Mouse (Mus musculus): Measurements from ENCODE around the gene Prss29. TPM values are rescaled to one million over a fixed set of nuclear protein-coding genes. Genes with fewer than 3 reads are reported as not detected.

Gene Prss29
- polyA plus RNA-seq, 1 experiment from 2014 or later = not detected

DNA sequence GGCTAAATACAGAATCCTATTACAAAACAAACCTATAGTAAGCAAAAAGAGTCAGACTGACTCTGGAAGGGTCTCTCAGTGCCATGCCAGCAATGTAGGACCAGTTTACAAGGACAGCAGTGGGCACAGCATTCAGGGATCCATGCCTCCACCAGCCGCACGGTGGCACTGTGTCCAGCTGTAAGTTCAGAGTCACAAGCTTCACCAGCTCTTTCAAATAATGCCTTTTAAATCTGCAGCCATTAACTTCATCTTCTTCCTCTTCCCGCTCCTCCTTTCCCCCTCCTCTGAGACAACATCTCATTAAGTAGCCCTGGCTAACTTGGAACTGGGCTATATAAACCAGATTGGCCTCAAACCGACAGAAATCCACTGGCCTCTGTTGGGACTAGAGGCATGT, 29.6 kb upstream of the Prss29 start:
- H3K27me3 ChIP-seq (ENCODE audit: insufficient read depth, low read length) = no peaks in the 10 kb centered on the region
- H3K4me2 ChIP-seq (replicated peaks; ENCODE audit: low read depth, low read length) = no peak overlapping the region
- 15% methylated on average over 4 of the region's 4 CpGs for WGBS
- no peak overlapping the region for H3K9ac ChIP-seq (replicated peaks; ENCODE audit: low read length)
- H3K9me3 ChIP-seq (ENCODE audit: low read length) = no peaks in the 10 kb centered on the region
- H3K4me1 ChIP-seq (ENCODE audit: insufficient read depth, low read length) = no peaks in the 10 kb centered on the region
- H3K36me3 ChIP-seq (ENCODE audit: insufficient read depth, low read length) = no peaks in the 10 kb centered on the region
- no peak overlapping the region for H3K27ac ChIP-seq (ENCODE audit: low read length)
- ATAC-seq (ENCODE audit: low FRiP score, low TSS enrichment) = no peak
- no peak overlapping the region for H3K4me3 ChIP-seq (ENCODE audit: low read length)

DNA sequence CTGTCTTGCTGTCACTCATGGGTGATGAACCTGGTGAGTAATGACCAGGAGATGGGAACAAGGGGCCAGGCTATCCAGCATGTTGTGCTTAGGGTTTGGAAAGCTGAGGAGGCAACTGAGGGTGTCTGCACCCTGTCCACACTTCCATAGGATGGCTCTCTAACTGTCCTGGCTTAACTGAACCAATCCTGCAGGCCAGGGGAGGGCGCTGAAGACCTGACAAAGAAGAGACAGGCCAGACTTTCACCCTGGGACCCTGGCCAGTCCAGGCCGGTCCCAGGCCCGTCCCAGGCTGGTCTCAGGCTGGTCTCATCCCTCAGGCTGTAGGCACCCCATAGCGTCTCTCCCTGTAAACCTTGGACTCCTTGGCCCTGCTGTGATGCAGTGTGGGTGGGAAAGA, 28.0 kb upstream of the Prss29 start:
- no peak for ATAC-seq (ENCODE audit: low FRiP score, low TSS enrichment)
- no peak overlapping the region for H3K4me3 ChIP-seq (ENCODE audit: low read length)

DNA sequence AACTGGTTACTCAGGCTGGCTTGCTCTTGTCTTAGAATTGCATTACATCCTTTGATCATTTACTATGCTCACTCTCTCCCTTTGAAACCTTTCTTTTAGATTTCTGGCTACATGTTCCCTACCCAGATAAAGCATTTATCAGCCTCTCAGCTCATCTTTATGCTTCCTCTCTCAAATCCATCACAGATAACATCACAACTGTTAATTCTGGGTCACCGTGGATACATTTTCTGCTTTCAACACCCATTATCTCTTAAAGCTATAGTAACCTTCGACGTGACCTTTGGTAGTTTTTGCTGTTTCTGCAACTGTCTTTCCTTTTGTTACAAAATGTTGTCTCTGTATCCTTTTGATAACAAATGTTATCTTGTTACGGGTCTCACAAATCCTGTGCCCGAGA, 25.0 kb upstream of the Prss29 start:
- Histone ChIP-seq H3K4me2 (replicated peaks; ENCODE audit: low read depth, low read length) (no peak overlapping the region), H3K27me3 (ENCODE audit: insufficient read depth, low read length) (no peaks in the 10 kb centered on the region), H3K4me3 (ENCODE audit: low read length) (no peak overlapping the region), H3K36me3 (ENCODE audit: insufficient read depth, low read length) (no peaks in the 10 kb centered on the region), H3K9ac (replicated peaks; ENCODE audit: low read length) (no peak overlapping the region), H3K4me1 (ENCODE audit: insufficient read depth, low read length) (no peaks in the 10 kb centered on the region), H3K9me3 (ENCODE audit: low read length) (no peaks in the 10 kb centered on the region), H3K27ac (ENCODE audit: low read length) (no peak overlapping the region)
- ATAC-seq (ENCODE audit: low FRiP score, low TSS enrichment) = no peak
- 78% methylated on average over 5 of the region's 5 CpGs for WGBS

More for the DNA sequence above, 28.0 kb upstream of the Prss29 start:
- H3K9ac ChIP-seq (replicated peaks; ENCODE audit: low read length) = no peak overlapping the region
- no peaks in the 10 kb centered on the region for H3K9me3 ChIP-seq (ENCODE audit: low read length)
- no peaks in the 10 kb centered on the region for H3K27me3 ChIP-seq (ENCODE audit: insufficient read depth, low read length)
- WGBS = 42% methylated on average over 4 of the region's 4 CpGs
- H3K36me3 ChIP-seq (ENCODE audit: insufficient read depth, low read length) = no peaks in the 10 kb centered on the region
- no peak overlapping the region for H3K27ac ChIP-seq (ENCODE audit: low read length)
- no peaks in the 10 kb centered on the region for H3K4me1 ChIP-seq (ENCODE audit: insufficient read depth, low read length)
- no peak overlapping the region for H3K4me2 ChIP-seq (replicated peaks; ENCODE audit: low read depth, low read length)

DNA sequence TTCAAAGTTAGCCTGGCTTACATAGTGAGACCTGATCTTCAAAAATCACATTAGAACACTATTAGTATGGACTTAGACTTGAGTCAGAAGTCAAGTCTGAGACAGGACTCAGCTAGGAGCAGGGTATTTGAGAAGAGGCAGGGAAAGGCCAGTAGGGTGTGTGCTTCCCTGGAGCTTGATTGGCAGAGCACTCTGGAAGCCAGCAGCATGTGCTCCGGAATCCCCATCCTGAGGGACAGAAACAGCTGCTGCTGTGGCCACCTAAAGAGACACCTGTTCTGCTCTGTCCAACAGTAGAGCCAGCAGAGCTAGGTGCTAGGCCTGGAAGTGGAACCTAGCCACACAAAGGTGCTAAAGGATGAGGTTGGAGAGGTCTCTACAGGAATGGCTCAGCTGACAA, 24.3 kb upstream of the Prss29 start:
- Histone ChIP-seq H3K36me3 (ENCODE audit: insufficient read depth, low read length) (no peaks in the 10 kb centered on the region), H3K27me3 (ENCODE audit: insufficient read depth, low read length) (no peaks in the 10 kb centered on the region), H3K4me2 (replicated peaks; ENCODE audit: low read depth, low read length) (no peak overlapping the region), H3K4me1 (ENCODE audit: insufficient read depth, low read length) (no peaks in the 10 kb centered on the region), H3K9ac (replicated peaks; ENCODE audit: low read length) (no peak overlapping the region), H3K4me3 (ENCODE audit: low read length) (no peak overlapping the region), H3K9me3 (ENCODE audit: low read length) (no peaks in the 10 kb centered on the region), H3K27ac (ENCODE audit: low read length) (no peak overlapping the region)
- WGBS = 65% methylated on average over 1 of the region's 1 CpGs
- ATAC-seq (ENCODE audit: low FRiP score, low TSS enrichment) = no peak

DNA sequence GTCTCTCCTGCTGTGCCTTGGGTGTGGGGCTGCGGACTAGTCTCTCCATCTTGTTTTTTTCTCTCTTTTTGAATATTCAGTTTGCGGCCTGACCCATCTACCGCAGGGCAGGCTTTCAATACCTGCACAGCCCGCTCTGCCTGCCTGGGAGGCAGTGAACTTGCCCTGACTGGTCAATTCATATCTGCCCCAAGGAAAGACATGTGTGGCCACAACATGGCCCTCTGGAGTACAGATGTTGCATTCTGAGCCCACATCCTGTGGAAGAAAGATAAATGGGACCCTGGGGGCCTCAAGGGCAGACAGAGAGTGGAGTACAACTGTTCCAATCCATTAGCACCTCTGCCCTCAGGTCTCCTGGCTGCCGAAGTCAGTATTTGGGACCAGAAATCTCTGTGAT, 20.4 kb upstream of the Prss29 start, which contains the start of gene Prss34:
Gene Prss34, plus strand, starts transcription at position 301 of the 400 bp plus-strand sequence.
- no peak within 1 kb of the TSS for H3K4me3 ChIP-seq (ENCODE audit: low read length)
- no peak within 1 kb of the TSS for H3K4me2 ChIP-seq (replicated peaks; ENCODE audit: low read depth, low read length)
- H3K27me3 ChIP-seq (ENCODE audit: insufficient read depth, low read length) = no peaks in the 10 kb centered on the region
- no peaks in the 10 kb centered on the region for H3K9me3 ChIP-seq (ENCODE audit: low read length)
- no peak within 1 kb of the TSS for H3K27ac ChIP-seq (ENCODE audit: low read length)
- 75% methylated on average over 5 of the region's 5 CpGs for WGBS
- no peaks in the 10 kb centered on the region for H3K36me3 ChIP-seq (ENCODE audit: insufficient read depth, low read length)
- ATAC-seq (ENCODE audit: low FRiP score, low TSS enrichment) = no peak
- H3K4me1 ChIP-seq (ENCODE audit: insufficient read depth, low read length) = no peaks in the 10 kb centered on the region
- H3K9ac ChIP-seq (replicated peaks; ENCODE audit: low read length) = no peak within 1 kb of the TSS

DNA sequence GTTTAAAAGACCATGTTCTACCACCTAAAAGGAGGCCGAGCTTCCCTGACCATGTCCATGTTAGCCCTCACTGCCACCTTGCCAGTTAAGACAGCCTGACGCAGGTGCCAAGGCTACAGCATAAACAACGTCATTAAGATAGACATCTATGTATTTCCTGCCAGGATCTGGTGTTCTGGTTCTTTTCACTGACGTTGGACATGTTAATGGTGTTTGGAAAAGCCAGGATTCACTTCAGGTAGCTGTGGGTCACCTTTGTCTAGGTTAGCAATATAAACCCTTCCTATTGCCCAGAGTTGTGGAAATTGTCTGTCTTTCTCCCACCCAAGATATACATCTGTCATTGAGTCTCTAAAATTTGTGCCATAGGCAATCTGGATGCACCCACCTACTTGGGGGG, 10.1 kb upstream of the Prss29 start, which contains the start of gene Prss28:
Gene Prss28, plus strand, starts transcription at position 301 of the 400 bp plus-strand sequence.
- no peak within 1 kb of the TSS for H3K9ac ChIP-seq (replicated peaks; ENCODE audit: low read length)
- H3K27ac ChIP-seq (ENCODE audit: low read length) = no peak within 1 kb of the TSS
- 72% methylated on average over 4 of the region's 4 CpGs for WGBS

DNA sequence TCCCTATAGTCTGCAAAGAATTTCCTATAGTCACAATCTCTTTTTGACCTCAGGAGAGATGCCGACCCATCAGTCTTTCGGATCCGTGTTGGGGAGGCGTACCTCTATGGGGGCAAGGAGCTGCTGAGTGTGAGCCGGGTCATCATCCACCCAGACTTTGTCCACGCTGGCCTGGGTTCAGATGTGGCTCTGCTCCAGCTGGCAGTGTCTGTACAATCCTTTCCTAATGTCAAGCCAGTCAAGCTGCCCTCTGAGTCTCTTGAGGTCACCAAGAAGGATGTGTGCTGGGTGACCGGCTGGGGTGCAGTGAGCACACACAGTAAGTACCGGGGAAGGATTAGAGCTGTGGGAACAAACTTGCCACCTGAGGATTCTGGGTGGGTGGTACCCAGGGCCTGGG, 2.4 kb downstream of the Prss29 start:
- Histone ChIP-seq H3K4me1 (ENCODE audit: insufficient read depth, low read length) (no peaks in the 10 kb centered on the region), H3K4me3 (ENCODE audit: low read length) (no peak overlapping the region), H3K27ac (ENCODE audit: low read length) (no peak overlapping the region), H3K9ac (replicated peaks; ENCODE audit: low read length) (no peak overlapping the region), H3K36me3 (ENCODE audit: insufficient read depth, low read length) (no peaks in the 10 kb centered on the region), H3K4me2 (replicated peaks; ENCODE audit: low read depth, low read length) (no peak overlapping the region), H3K27me3 (ENCODE audit: insufficient read depth, low read length) (no peaks in the 10 kb centered on the region), H3K9me3 (ENCODE audit: low read length) (no peaks in the 10 kb centered on the region)
- 86% methylated on average over 8 of the region's 8 CpGs for WGBS
- ATAC-seq (ENCODE audit: low FRiP score, low TSS enrichment) = no peak

More for the DNA sequence above, 10.1 kb upstream of the Prss29 start, which contains the start of gene Prss28:
- H3K4me1 ChIP-seq (ENCODE audit: insufficient read depth, low read length) = no peaks in the 10 kb centered on the region; the same call in 1 of the 2 replicates
- ATAC-seq (ENCODE audit: low FRiP score, low TSS enrichment) = no peak
- no peak within 1 kb of the TSS for H3K4me2 ChIP-seq (replicated peaks; ENCODE audit: low read depth, low read length)
- no peaks in the 10 kb centered on the region for H3K9me3 ChIP-seq (ENCODE audit: low read length)
- no peaks in the 10 kb centered on the region for H3K27me3 ChIP-seq (ENCODE audit: insufficient read depth, low read length)
- no peak within 1 kb of the TSS for H3K4me3 ChIP-seq (ENCODE audit: low read length)
- H3K36me3 ChIP-seq (ENCODE audit: insufficient read depth, low read length) = no peaks in the 10 kb centered on the region

DNA sequence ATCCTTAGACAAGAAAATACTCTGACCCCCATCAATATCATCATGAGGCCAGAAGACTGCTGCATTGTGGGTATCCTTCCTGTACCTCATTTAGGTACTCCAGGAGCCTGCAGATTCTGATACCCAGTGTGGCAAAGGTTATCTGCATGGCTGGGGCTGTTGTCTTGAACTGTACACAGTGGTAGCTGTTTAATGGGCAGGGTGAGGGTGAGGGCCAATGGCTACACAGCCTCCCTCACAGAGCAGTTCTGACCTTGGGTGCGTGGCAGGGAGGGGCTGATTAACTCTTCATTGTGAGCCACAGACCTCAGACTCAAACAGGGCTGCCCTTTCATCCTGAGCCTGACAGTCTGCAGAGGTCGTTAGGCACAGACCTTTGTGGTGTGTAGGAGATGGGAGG, 4.5 kb downstream of the Prss29 start:
- Histone ChIP-seq H3K4me1 (ENCODE audit: insufficient read depth, low read length) (no peaks in the 10 kb centered on the region), H3K4me3 (ENCODE audit: low read length) (no peak overlapping the region), H3K9ac (replicated peaks; ENCODE audit: low read length) (no peak overlapping the region), H3K4me2 (replicated peaks; ENCODE audit: low read depth, low read length) (no peak overlapping the region), H3K36me3 (ENCODE audit: insufficient read depth, low read length) (no peaks in the 10 kb centered on the region), H3K27ac (ENCODE audit: low read length) (no peak overlapping the region), H3K27me3 (ENCODE audit: insufficient read depth, low read length) (no peaks in the 10 kb centered on the region), H3K9me3 (ENCODE audit: low read length) (no peaks in the 10 kb centered on the region)
- ATAC-seq (ENCODE audit: low FRiP score, low TSS enrichment) = no peak
- WGBS = 5% methylated on average over 2 of the region's 2 CpGs

DNA sequence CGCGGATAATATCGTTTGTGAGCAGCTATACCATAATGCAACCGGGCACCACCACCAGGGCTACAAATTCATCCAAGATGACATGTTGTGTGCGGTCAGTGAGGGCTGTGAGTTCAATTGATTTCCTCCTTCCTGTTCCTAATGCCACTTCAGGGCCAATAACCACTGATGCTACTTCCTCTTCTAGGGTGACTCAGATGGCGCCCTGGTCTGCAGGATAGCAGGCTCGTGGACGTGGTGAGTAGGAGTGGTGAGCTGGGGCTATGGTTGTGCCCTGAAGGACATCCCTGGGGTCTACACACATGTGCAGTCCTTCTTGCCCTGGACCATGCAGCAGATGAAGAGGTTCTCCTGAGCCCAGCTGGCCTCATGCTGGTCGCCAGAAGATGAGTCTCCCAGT, 13.9 kb downstream of the Prss29 start:
- 67% methylated on average over 9 of the region's 9 CpGs for WGBS

DNA sequence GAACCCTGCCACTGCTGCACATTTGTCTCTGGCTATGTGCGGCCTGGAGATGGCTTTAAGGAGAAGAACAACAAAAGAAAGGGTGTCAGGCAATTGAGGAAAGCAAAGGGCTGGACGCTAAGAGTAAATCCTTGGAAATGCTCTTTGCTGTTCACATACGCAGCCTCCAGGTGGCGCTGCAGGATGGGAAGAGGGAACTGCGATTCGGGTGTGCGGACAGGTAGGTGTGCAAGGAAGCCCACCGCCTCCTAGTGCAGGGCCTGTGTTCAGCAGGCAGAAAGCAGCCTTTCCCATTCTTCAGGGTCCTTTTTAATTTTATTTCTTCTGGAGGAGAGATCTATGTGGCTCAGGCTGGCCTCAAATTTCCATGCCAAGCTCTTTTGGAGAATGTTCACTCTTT, 15.5 kb downstream of the Prss29 start:
- no peak overlapping the region for H3K4me2 ChIP-seq (replicated peaks; ENCODE audit: low read depth, low read length)
- 2% methylated on average over 8 of the region's 8 CpGs for WGBS
- H3K4me1 ChIP-seq (ENCODE audit: insufficient read depth, low read length) = no peaks in the 10 kb centered on the region
- no peaks in the 10 kb centered on the region for H3K27me3 ChIP-seq (ENCODE audit: insufficient read depth, low read length)
- H3K27ac ChIP-seq (ENCODE audit: low read length) = no peak overlapping the region
- H3K9ac ChIP-seq (replicated peaks; ENCODE audit: low read length) = no peak overlapping the region
- no peak overlapping the region for H3K4me3 ChIP-seq (ENCODE audit: low read length)
- H3K36me3 ChIP-seq (ENCODE audit: insufficient read depth, low read length) = no peaks in the 10 kb centered on the region
- H3K9me3 ChIP-seq (ENCODE audit: low read length) = no peaks in the 10 kb centered on the region
- ATAC-seq (ENCODE audit: low FRiP score, low TSS enrichment) = no peak

More for the DNA sequence above, 13.9 kb downstream of the Prss29 start:
- Histone ChIP-seq H3K27me3 (ENCODE audit: insufficient read depth, low read length) (no peaks in the 10 kb centered on the region), H3K4me1 (ENCODE audit: insufficient read depth, low read length) (no peaks in the 10 kb centered on the region), H3K36me3 (ENCODE audit: insufficient read depth, low read length) (no peaks in the 10 kb centered on the region), H3K4me3 (ENCODE audit: low read length) (no peak overlapping the region), H3K27ac (ENCODE audit: low read length) (no peak overlapping the region), H3K9ac (replicated peaks; ENCODE audit: low read length) (no peak overlapping the region), H3K4me2 (replicated peaks; ENCODE audit: low read depth, low read length) (no peak overlapping the region), H3K9me3 (ENCODE audit: low read length) (no peaks in the 10 kb centered on the region)
- ATAC-seq (ENCODE audit: low FRiP score, low TSS enrichment) = no peak

All from kidney, embryonic 16.5 days (tissue).